Mouse (Mus musculus) monocyte, adult 2 months (primary cell): ENCODE results near the gene Armc12.
A peak's percentile ranks its signal among the peaks of the same experiment; 100 is the strongest.
"Not testable (repeated sequence)": the region's sequence is repeated elsewhere in the genome, so short reads cannot be mapped to it uniquely, and the experiment has no call there.

Source experiments
- DNase-seq, 2 experiments: peaks; one replicate each; pipeline ENCODE4 v3.0.0; 2022; ENCODE audit warnings: low spot score in 2 of 2, low read depth in 1 of 2

Armc12 gene

DNA sequence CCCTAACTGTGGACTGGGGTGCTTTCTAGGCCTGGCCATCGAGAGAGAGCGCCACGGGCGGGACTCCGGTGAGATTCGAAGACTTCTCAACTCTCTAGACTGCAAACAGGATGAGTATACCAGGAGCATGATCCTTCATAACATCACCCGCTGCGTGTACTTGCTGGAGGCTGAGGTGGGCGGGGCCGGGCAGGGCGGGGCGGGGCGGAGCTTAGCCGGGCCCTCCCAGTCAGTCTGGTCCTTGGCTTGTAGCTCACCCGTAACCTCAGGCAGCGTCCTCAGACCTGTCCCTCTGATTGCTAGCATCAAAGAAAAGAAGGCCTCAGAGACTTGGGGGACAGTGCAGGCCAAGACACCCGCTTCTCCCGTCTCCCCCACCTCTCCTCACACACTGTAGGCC is 1.3 kb downstream of the Armc12 start:
- no peak for DNase-seq

DNA sequence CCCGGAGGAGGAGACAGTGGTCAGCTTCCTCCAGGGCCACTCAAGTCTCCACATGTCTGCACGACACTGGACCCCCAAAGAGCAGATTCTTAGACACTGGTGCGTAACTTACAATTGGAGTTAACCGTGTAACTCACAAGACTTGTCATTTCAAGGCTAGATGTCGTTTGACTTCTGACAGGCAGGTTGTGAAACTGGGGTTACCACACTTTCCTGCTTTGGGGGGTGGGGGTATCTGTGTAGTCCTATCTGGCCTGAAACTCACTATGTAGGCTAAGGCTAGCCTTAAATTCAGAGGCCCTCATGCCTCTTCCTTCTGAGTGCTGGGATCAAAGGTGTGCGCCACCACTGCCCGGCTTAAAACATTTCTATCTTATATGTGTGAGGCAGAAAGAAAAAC is 2.0 kb downstream of the Armc12 start:
- no peak for DNase-seq

DNA sequence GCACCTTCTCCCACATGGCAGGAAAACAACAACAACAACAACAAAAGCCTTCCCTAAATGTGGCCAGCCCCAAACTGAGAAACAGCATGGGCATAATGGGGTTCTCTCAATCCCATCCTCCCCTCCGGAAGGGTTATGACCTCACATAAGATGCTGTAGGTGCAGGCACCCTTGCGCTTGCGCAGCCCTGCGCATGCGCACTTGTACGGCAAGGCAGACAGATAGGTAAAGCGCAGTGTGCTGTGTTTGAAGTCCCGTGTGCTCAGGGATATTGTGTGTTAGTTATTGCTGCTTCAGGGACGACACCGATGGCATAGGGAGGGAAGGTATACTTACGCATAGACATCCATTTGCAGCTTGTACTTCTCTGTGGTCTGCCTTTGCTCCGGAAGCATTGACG is 2.7 kb downstream of the Armc12 start:
- no peak for DNase-seq

DNA sequence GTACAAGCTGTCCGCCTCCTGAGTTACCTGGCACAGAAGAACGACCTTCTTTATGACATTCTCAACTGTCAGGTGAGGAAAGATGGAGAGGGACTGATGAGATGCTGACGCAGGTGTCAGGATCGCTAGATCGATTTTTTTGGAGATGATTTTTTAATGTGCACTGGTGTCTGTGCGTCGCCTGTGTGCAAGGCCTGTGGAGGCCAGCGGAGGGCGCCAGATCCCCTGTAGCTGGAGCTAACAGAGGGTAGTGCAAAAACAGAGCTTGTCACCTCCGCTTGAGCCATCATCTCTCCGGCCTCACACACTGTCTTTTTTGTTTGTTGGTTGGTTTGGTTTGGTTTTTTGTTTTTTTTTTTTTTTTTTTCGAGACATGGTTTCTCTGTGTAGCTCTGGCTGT is 7.3 kb downstream of the Armc12 start:
- DNase-seq, result no peak

DNA sequence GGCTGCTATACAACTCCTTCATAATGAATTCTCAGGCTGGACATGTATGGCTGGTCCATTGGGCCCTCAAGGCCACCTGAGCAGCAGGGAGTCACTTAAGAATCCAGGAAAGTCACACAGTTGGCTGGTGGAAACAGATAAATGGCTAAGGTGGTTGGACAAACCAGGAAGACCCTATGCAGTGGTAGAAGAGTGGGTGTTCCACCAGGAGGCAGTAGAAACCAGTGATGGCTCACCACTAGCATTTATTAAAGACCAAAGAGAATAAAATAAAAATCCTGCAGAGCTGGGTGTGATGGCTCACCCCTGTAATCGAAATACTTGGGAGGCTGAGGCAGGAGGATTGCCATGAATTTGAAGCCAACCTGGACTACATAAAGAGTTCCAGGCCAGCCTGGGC is 16.3 kb downstream of the Armc12 start:
- DNase-seq, result no peak

DNA sequence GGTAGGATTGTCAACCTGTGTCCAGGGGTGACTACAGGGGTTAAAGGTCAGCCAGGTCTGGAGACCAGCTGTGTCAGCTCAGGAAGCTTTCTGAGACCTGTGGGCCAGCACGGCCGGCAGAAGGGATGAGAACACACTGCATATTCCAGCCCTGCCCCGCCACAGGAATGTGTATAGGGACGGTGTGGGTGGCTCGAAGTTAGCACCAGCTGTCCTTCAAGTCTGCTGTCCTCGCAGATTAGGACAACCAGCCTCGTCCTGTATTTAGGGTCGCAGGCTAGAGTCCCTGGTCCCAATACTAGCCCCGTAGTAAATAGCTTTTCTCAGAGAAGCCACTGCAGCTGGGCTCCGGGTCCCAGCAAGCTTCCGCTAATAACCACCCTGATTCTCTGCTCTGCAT is 17.9 kb downstream of the Armc12 start:
- no peak for DNase-seq

DNA sequence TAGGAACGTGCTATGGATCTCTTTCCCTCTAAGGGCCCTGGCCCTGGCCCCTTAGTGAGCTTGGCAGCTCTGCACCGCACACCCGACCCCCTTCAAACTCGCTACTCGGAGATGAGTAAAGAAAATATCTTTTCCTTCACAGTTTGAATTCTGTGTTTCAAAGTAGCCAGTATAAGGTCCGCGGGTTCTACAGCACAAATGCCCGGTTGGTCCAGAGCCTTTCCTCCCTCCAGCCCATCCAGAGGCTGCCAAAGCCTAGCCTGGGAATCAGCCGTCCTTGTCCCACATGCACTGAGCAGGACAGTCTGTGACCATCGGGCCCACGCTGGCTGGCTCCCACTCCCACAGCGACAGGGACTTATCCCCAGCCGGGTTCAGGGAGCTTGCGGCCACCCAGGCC is 18.5 kb downstream of the Armc12 start, which contains the start of gene Clpsl2:
TSS of gene Clpsl2 (plus strand) at position 301 of the 400 bp plus-strand sequence.
- DNase-seq, result no peak

DNA sequence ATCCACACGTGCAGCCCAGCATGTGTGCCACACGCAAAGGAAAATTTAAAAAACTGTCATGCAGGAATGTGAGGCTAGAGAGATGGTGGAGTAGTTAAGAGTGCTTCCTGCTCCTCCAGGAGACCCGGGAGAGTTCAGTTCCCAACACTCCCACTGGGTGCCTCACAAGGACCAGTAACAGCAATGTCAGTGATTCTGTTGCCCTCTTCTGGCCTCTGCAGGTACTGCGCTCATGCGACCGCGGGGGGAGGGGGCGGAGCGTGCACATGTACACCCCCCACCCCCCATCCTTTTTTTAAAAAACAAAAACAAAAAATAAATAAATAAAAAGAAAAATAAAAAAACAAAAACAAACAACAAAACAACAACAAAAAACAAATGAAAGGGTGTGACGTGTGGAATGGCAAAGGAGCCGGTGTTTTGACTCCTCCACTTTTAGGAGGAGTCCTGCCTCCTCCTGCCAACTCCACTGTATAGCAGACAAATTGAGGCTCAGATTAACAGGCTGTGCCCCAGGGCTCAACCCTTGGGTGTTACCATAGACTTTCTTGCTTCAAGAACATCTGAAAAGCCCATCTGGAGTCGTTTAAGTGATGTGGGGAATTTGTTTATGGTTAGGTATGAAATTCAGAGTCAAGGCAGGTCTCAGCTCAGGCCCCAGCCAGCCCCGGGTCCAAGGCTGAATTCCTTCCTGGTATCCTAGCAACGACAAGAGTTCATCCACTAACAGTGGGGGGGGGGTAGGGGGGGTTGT is 22.6 kb downstream of the Armc12 start:
- DNase-seq, result peak; percentile 19 to 46

DNA sequence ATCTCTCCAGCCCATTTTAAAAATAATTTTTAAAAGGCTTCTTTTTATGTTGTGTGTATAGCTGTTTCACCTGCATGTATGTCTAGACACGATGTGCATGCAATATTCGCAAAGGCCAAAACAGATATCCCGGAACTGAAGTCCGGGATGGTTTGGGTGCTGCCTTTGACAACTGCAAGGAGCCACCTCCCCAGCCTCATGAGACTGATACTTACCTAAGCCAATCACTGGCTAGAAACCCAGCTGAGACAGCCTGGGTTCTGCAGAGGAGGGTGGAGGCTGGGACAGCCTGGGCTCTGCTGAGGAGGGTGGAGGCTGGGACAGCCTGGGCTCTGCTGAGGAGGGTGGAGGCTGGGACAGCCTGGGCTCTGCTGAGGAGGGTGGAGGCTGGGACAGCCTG is 23.4 kb downstream of the Armc12 start:
- not testable (repeated sequence) for DNase-seq

DNA sequence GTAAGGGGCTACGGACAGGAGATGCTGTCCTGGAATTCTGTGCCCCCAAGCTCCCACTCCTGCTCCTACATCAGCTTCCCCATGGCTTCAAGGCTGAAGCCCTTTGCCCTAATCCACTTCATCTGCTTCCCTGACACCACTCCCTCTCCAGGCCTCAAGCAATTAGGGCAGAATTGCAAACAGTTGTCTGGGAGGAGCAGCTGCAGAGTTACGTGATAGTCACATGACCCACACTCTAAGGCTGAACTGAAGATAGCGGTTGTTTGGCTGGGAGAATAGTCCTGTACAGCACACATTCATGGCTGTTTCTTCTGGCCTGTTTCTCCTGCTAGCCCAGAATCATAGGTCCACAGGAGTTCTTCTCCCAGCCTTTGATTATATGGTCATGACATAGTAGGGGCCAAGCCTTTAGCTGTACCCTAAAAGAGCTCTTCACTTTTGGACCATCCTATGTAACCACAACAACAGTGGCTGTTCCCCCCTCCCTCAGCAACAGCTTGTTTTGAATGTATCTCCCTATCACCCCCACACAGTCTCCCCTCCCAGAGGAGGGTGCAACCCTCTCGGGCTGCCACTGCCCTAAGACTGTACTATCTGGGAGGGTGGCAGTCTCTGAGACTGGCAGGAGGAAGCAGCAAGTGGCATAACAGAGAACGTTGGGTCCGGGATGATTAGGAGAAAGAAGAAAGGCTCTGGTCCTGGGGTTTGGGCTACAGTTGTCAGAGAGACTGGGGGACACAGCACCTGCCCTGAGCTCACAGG is 26.2 kb downstream of the Armc12 start:
- no peak for DNase-seq

DNA sequence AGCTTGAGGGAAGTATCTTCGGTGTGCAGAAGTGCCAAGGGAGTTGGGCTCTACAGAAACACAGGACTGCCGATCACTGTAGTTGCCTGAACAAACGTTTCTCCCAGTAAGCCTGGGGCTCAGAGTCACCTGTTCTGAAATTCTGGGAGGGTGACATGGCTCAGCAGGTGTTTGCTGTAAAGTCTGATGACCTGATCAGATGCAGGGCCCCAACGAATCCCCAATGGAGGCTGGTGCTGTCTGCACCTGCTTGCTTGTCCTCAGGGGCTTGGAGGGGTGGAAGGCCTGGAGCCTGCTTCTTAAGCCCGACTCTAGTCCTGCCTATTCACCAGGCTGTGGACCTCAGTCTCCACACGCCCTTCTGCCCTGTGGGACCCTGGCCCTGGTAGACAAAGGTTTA is 27.2 kb downstream of the Armc12 start:
- DNase-seq, result no peak

DNA sequence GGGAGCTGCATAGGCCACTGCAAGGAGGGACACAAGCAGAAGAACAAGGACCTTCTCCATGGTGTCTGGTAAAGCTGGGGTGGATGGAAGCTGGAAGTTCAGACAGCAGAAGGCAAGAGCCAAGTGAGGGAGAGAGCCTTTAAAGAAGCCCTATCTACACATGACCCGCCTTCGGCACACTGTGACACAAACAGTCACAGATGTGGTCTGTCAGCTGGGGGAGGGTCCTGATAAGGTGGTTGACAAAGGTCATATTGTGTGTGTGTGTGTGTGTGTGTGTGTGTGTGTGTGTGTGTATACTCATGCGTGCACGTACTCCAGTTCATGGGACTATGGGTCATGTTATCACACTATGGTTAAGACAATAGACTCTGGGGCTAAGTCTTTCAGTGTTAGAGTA is 30.0 kb downstream of the Armc12 start, which contains the start of gene Clps:
TSS of gene Clps (minus strand) at position 169 of the 400 bp plus-strand sequence.
- DNase-seq, result no peak

DNA sequence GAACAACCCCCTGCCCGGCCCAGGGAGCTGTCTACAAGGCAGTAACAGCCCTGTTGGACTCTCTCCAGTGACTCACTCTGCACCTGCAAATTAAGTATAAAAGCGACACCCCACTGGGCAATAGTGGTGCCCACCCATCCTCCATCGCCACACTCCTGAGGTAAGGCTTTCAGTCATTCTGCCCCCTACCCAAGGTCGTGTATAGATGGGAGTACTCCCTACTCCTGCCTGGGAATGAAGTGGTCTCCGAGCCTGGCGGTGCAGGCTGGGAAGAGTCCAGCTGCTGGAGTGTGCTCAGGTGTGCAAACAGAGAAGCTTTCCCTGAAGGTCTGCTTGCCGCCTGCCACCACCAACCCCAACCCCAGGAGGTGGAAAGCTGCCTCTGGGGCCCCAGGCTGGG is 31.0 kb downstream of the Armc12 start:
- DNase-seq, result no peak

DNA sequence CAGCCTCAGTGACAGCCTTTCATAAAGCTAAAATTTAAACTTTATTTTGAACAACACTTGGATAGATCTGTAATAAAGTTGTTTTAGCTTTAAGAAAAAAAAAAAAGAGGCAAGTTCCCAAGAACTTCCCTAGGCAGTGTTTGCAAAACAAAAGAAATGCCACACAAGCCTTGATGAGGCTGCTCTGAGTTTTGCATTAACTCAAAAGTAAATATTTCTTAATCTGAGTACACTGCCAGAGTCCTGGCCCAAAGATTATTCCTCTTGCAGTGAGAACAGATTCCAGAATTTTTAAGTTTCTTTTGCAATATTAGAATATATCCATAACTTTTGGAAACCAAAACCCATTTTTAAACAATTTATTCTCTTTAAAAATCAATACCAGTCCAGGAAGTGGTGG is 34.6 kb downstream of the Armc12 start:
- no peak for DNase-seq

DNA sequence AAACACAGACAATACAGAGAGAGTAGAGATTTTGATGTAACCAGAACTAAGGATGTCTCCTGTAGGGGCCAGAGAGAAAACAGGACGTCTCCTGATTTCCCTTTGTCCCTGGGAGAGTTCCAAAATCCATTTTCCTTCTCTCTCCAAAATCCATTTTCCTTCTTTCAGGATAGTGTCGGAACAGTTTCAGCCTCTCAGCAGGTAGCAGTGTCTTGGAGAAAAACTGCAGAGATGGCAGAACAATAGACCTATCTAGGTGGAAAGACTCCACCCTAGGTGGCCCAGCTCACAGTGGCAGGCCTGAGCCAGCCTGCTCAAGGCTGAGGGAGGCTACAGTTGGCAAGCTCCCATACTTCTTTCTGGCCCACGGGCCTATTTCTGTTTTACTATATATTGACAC is 36.9 kb downstream of the Armc12 start:
- DNase-seq, result no peak

DNA sequence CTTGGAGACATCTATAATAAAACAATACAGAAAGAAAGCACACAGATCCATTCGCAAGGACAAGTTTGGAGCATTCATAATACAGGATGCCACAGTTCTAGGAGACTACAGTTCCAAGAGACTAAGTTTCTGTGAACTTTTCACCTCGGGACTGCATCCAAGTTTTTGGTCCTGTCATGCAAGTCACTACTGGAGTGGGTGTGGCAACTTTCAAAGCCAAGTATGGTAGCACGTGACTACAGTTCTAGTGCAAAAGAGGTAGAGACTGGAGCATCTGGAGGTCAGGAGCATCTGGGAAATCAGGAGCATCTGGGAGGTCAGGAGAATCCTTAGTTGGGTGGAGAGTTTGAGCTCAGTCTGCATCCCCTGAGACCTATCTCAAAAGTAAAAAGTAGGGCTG is 41.3 kb downstream of the Armc12 start:
- DNase-seq, result no peak

DNA sequence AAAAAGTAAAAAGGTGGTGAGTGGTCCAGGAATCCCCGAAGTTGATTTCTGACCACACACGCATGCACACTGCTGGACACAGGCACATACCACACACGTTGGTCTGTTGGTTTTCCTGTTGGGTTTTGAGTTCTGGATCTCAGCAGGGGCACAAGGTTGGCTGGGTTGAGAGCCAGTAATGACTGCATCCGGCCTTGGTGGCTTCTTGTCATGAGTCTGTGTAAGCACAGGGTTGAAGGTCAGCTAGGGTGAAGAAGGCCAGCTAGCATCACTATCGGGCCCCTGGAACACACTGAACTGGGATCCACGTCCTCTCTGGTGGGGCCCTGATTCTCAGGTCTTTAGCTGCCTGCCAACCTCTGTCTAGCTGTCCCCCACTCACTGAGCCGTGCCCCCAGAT is 41.9 kb downstream of the Armc12 start:
- DNase-seq, result no peak

DNA sequence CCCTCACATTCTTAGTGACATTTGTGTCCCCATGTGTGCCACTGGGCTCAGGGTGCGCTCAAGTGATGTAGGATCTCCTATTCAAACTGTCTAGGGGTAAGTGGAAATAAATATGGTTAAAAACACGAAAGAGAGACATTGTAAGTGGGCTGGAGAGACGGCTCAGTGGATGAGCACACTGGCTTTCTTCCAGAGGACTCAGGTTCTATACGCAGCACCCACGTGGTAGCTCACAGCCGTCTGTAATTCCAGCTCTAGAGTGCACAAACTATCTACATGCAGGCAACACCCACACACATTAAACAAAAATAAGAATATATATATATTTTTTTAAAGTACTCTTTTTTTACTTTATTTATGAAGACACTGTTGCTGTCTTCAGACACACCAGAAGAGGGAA is 42.3 kb downstream of the Armc12 start:
- no peak for DNase-seq

DNA sequence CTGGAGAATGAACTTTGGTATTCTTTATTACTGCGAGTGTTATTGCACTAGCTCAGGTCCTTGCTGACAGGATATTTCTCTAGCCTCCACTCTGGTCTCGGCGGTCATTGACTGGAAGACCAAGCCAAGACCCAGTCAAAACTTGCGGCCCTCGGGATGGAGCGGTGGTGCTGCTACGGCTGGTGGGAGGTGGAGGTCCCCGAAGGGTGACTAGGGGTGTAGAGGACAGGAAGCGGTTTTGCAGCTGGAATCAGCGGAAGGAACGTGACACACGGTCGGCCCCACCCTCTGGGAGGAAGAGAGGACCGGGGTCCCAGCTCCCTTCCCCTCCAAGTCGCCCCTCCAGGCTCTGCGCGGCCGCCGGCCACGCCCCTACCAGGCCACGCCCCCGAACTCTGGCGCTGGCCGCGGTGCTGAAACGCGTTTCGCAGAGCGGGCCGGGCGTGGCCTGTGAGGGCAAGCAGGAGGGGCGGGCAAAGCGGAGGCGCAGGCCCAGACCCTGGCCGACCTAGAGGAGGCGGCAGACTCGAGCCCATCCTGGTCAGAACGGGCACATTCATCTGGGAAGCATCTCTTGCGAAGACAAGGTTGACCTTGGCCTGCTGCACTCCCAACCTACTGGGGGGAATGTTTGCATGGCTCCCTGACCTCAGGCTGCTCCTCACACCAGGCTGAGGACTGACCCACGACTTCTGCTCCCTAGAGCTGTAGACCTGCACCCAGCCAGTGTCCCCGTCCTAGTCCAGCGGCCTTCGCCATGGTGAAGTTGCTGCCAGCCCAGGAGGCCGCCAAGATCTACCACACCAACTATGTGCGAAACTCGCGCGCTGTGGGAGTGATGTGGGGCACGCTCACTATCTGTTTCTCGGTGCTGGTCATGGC is 44.9 kb downstream of the Armc12 start, which contains the start of gene Lhfpl5:
TSS of gene Lhfpl5 (plus strand) at position 398 of the 882 bp plus-strand sequence.
- DNase-seq, result no peak

DNA sequence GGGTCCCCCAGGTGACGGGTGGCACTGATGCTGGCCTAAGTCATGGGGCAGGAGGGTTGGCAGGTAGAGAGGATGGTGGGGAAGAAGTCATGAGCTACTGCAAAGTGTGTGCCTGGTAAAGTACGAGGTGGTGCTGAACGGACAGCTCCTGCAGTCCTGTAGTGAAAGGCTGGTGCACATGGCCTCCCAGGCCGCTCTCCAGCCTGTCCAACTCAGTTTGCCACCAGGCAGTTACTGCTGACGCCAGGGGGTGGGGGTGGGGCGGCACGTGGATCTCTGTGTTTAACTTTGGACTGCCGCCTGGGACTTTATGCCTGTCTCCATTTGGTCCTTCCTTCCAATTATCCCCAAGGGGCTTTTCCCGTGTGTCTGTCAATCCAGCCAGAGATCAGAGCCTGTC is 49.8 kb downstream of the Armc12 start:
- DNase-seq, result peak in 1 of 2 experiments; percentile 17

DNA sequence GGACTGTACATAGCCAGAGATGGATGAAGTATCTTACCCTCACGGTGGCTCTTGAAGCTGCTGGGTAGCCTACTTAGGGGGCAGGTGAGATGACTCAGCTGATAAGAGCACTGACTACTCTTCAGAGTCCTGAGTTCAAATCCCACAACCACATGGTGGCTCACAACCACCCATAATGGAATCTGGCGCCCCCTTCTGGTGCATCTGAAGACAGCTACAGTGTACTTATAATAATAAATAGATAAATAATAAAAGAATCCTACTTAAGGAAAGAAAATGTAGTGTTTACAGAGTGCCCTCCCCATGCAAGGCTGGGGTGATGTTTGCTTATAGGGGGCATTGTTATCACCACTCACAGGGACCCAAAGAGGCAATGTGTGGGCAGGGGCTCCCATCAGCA is 50.5 kb downstream of the Armc12 start:
- no peak for DNase-seq
